In genomic region chr7:99729973-99730372, GRCm38 (mm10) we compare ENCODE assay signal across 25 mouse cellular contexts. TPM values are rescaled to one million over a fixed set of nuclear protein-coding genes. Genes with fewer than 3 reads are reported as not detected.
DNase-seq lines count a peak whose midpoint lies in the region; ATAC-seq and TF ChIP-seq lines count a peak whose summit lies in the region.
"Had no signal": no experiment of that assay in that cellular context is flagged by ENCODE, and none has a peak within 500 bp of the region (broad histone marks: within the 10 kb centered on the region; RNA-seq: fewer than 3 reads in every experiment).

Gene Olfr520 (plus strand): TSS chr7:99730273.

- TF ChIP-seq EP300 in liver, postnatal 0 days (IDR thresholded peaks at IDR 0.05; ENCODE audit: low read depth) = no peak

- H3K36me3 ChIP-seq in liver, embryonic 11.5 days (ENCODE audit: control insufficient read depth, insufficient read depth, low read length) = no peaks in the 10 kb centered on the region
- no peaks in the 10 kb centered on the region for H3K36me3 ChIP-seq in liver, postnatal 0 days (replicated peaks; ENCODE audit: insufficient read depth, low read length)
- H3K36me3 ChIP-seq: embryonic facial prominence, embryonic 10.5 days; embryonic facial prominence, embryonic 12.5 days; forebrain, embryonic 15.5 days; G1E had no signal

- H3K4me2 ChIP-seq in liver, embryonic 11.5 days = no peak within 1 kb of the TSS
- H3K4me2 ChIP-seq in liver, postnatal 0 days (ENCODE audit: low read depth, low read length) = no peak within 1 kb of the TSS
- H3K4me2 ChIP-seq: embryonic facial prominence, embryonic 12.5 days; forebrain, embryonic 13.5 days; forebrain, embryonic 15.5 days had no signal

- H3K4me1 ChIP-seq in liver, embryonic 11.5 days (replicated peaks; ENCODE audit: control insufficient read depth, insufficient read depth, low read length) = no peaks in the 10 kb centered on the region
- no peaks in the 10 kb centered on the region for H3K4me1 ChIP-seq in liver, postnatal 0 days (ENCODE audit: insufficient read depth)
- H3K4me1 ChIP-seq: embryonic facial prominence, embryonic 10.5 days; embryonic facial prominence, embryonic 12.5 days; forebrain, embryonic 13.5 days; forebrain, embryonic 15.5 days had no signal

- 89% methylated on average over 2 of the region's 2 CpGs for WGBS in liver, embryonic 11.5 days
- WGBS in liver, postnatal 0 days (ENCODE audit: insufficient replicate concordance) = 75% methylated on average over 2 of the region's 2 CpGs

- H3K9me3 ChIP-seq in liver, embryonic 11.5 days (ENCODE audit: control insufficient read depth, low read length) = no peaks in the 10 kb centered on the region; the same call in 1 of the 2 replicates
- H3K9me3 ChIP-seq in liver, postnatal 0 days (ENCODE audit: low read length) = peaks cover 2% of the 10 kb centered on the region; the same call in 1 of the 2 replicates

- DNase-seq in adrenal gland, postnatal 10 days = peak; percentile 33
- DNase-seq in adrenal gland, adult 8-10 months = no peak
- peak; percentile 41 for DNase-seq in heart, adult 11 months
- no peak for DNase-seq in heart, adult 9 months (ENCODE audit: low spot score in 2 of 2)
- DNase-seq in liver, embryonic 11.5 days (ENCODE audit: low spot score) = peak; percentile 9
- no peak for DNase-seq in liver, postnatal 0 days
- peak; percentile 33 for DNase-seq in MN1 (ENCODE audit: low spot score)
- DNase-seq: adrenal gland, postnatal 36 days; B cell, adult 2 months; cerebellum, adult 11-12 months; cerebellum, adult 2 months; cerebellum, adult 9-10 months; cerebellum, postnatal 10 days; cerebellum, postnatal 25 days; forebrain, postnatal 0 days had no signal

- no peak within 1 kb of the TSS for H3K27ac ChIP-seq in liver, embryonic 11.5 days (ENCODE audit: low read depth, low read length)
- H3K27ac ChIP-seq in liver, postnatal 0 days (ENCODE audit: low read depth) = no peak within 1 kb of the TSS
- H3K27ac ChIP-seq: embryonic facial prominence, embryonic 10.5 days; embryonic facial prominence, embryonic 12.5 days; forebrain, embryonic 13.5 days; forebrain, embryonic 15.5 days had no signal

- H3K9ac ChIP-seq in liver, embryonic 11.5 days (ENCODE audit: low read depth, low read length) = no peak within 1 kb of the TSS
- no peak within 1 kb of the TSS for H3K9ac ChIP-seq in liver, postnatal 0 days (replicated peaks)
- H3K9ac ChIP-seq: embryonic facial prominence, embryonic 12.5 days; forebrain, embryonic 13.5 days; forebrain, embryonic 15.5 days; forebrain, postnatal 0 days had no signal

- H3K4me3 ChIP-seq in liver, embryonic 11.5 days (ENCODE audit: low read depth, low read length) = no peak within 1 kb of the TSS
- no peak within 1 kb of the TSS for H3K4me3 ChIP-seq in liver, postnatal 0 days (ENCODE audit: low read depth, low read length)
- H3K4me3 ChIP-seq: embryonic facial prominence, embryonic 10.5 days; embryonic facial prominence, embryonic 12.5 days; forebrain, embryonic 13.5 days; forebrain, embryonic 15.5 days had no signal

- H3K27me3 ChIP-seq in liver, embryonic 11.5 days (replicated peaks; ENCODE audit: control insufficient read depth, insufficient read depth, low read length) = no peaks in the 10 kb centered on the region
- no peaks in the 10 kb centered on the region for H3K27me3 ChIP-seq in liver, postnatal 0 days (ENCODE audit: insufficient read depth, low read length)
- H3K27me3 ChIP-seq: CH12.LX; embryonic facial prominence, embryonic 12.5 days; forebrain, embryonic 13.5 days; forebrain, embryonic 15.5 days had no signal

- no peak for TF ChIP-seq CTCF in liver, postnatal 0 days (IDR thresholded peaks at IDR 0.05; ENCODE audit: low read depth)

- no peak for ATAC-seq in liver, embryonic 11.5 days (replicated peaks; ENCODE audit: low FRiP score)
- no peak for ATAC-seq in liver, postnatal 0 days
- ATAC-seq: CD4-positive, CD25-positive, alpha-beta regulatory T cell, adult 4 months; forebrain, embryonic 13.5 days; forebrain, embryonic 15.5 days; forebrain, postnatal 0 days had no signal

RNA-seq across cellular contexts. Expression of gene Olfr520, which starts in this region (rescaled TPM):
- not detected for total RNA-seq in adrenal gland, postnatal 10 days (2021)
- total RNA-seq in adrenal gland, adult 8-10 months (2022) = not detected
- polyA plus RNA-seq in liver, embryonic 11.5 days (2014; fragmentation: Nextera tagmentation; extraction: Ambion mirVana) = not detected in 2 replicates
- polyA plus RNA-seq in liver, postnatal 0 days (2015; fragmentation: Nextera tagmentation; extraction: Ambion mirVana) = not detected in 2 replicates
- total RNA-seq: adrenal gland, postnatal 36 days; CH12.LX; forebrain, postnatal 0 days had no signal
- polyA plus RNA-seq: CD4-positive, CD25-positive, alpha-beta regulatory T cell, adult 4 months; cerebellum, adult 2 months; cortical plate, adult 2 months; embryonic facial prominence, embryonic 10.5 days; embryonic facial prominence, embryonic 12.5 days; embryonic facial prominence, embryonic 14.5 days; forebrain, embryonic 11.5 days; forebrain, embryonic 13.5 days; forebrain, embryonic 15.5 days; forebrain, postnatal 0 days; G1E had no signal

Comparison
In these comparisons a context has a peak if more than half of its experiments do, and no peak if none do; other contexts are left out.
1. DNase-seq: peak in heart, adult 11 months (single experiment) and MN1 (single experiment); none in adrenal gland, adult 8-10 months (single experiment), heart, adult 9 months (0 of 2) and liver, postnatal 0 days (single experiment).
2. Peak in DNase-seq in adrenal gland, postnatal 10 days; RNA of the gene not detected or under 1 TPM.
3. Peak in DNase-seq in liver, embryonic 11.5 days; RNA of the gene not detected or under 1 TPM.